Mouse (Mus musculus): ENCODE measurements around the gene Spen.

GRCm38 (mm10) chr4:141571337-141571739 lies 32.9 kb upstream of the Spen start:
- TF ChIP-seq GATA1 (IDR thresholded peaks at IDR 0.05; ENCODE audit: low read length) (no peak), TAL1 (IDR thresholded peaks at IDR 0.05; ENCODE audit: low read length) (no peak)
